Mouse (Mus musculus) midbrain, postnatal 0 days (tissue): ENCODE results near the gene Ddx60. TPM values are rescaled to one million over a fixed set of nuclear protein-coding genes. Genes with fewer than 3 reads are reported as not detected.

Source experiments
- ATAC-seq: fragments of 200-750 bp; cut with Nextera tagmentation; 2 replicates; pipeline ENCODE4 v1.8.0; 2017; ENCODE audit warnings: moderate number of reproducible peaks, mild to moderate bottlenecking, moderate TSS enrichment, moderate library complexity; ENCODE audit not compliant: low FRiP score
- DNase-seq: peaks from one replicate; pipeline ENCODE4 v3.0.0-alpha.2; 2015; ENCODE audit warnings: low spot score
- H3K27ac ChIP-seq: fragments of 300-500 bp; sonication (generic); 2 replicates; pipeline ENCODE4 v1.5.1; 2014; ENCODE audit warnings: low read depth, mild to moderate bottlenecking, low read length, mixed read lengths
- H3K27me3 ChIP-seq: fragments of 300-500 bp; sonication (generic); 2 replicates; pipeline ENCODE4 v1.6.1; 2014; ENCODE audit warnings: low read length, control low read depth, mixed read lengths; ENCODE audit not compliant: insufficient read depth
- H3K36me3 ChIP-seq: fragments of 300-500 bp; sonication (generic); 2 replicates; pipeline ENCODE4 v1.6.1; 2014; ENCODE audit warnings: low read length, control low read depth, mixed read lengths; ENCODE audit not compliant: insufficient read depth
- H3K4me1 ChIP-seq: fragments of 300-500 bp; sonication (generic); 2 replicates; pipeline ENCODE4 v1.6.1; 2014; ENCODE audit warnings: mild to moderate bottlenecking, control low read depth, antibody characterized with exemption, low read length, mixed read lengths; ENCODE audit not compliant: insufficient read depth
- H3K4me2 ChIP-seq: fragments of 300-500 bp; sonication (generic); 2 replicates; pipeline ENCODE4 v1.6.1; 2014; ENCODE audit warnings: low read depth, mild to moderate bottlenecking, low read length, mixed read lengths; ENCODE audit not compliant: poor library complexity, severe bottlenecking
- H3K4me3 ChIP-seq: fragments of 300-500 bp; sonication (generic); 2 replicates; pipeline ENCODE4 v1.5.1; 2014; ENCODE audit warnings: low read depth, mild to moderate bottlenecking, low read length, moderate library complexity
- H3K9ac ChIP-seq: fragments of 300-500 bp; sonication (generic); replicated peaks from 2 replicates; pipeline ENCODE4 v1.6.1; 2014; ENCODE audit warnings: mild to moderate bottlenecking, low read length, moderate library complexity, mixed read lengths; ENCODE audit not compliant: poor library complexity, severe bottlenecking
- H3K9me3 ChIP-seq: fragments of 300-500 bp; sonication (generic); 2 replicates; pipeline ENCODE4 v1.6.1; 2016; ENCODE audit warnings: low read length, control low read depth
- CTCF ChIP-seq: IDR thresholded peaks from 2 replicates; pipeline ENCODE4 v1.5.1; 2016; ENCODE audit warnings: antibody characterized with exemption, mild to moderate bottlenecking
- WGBS: fragments of 180-500 bp; shearing (Covaris S2); extraction: QIAGEN DNeasy Blood & Tissue Kit; methylation state at CpG from one replicate; pipeline ENCODE4 v1.1.7; 2014; 5-methylcytosine and 5-hydroxymethylcytosine counted together
- polyA plus RNA-seq: library from polyadenylated mRNA; unstranded; fragments of >200 nt; fragmentation: Nextera tagmentation; extraction: Ambion mirVana; gene quantifications from 2 replicates; pipeline ENCODE4 v1.2.1, GENCODE M21; 2015
- total RNA-seq: library from RNA; depleted of rRNA; stranded (reverse); fragments of >200 nt; gene quantifications from 2 replicates; pipeline ENCODE4 v1.2.3, GENCODE M21; 2014

Gene Ddx60
- total and polyA plus RNA-seq, 2 experiments from 2014 or later, result 0.11 to 0.60 TPM

GRCm38 (mm10) chr8:61908303-61909215, 19.3 kb upstream of the Ddx60 start:
- no peaks in the 10 kb centered on the region for H3K9me3 ChIP-seq
- no peak for TF ChIP-seq CTCF
- no peak overlapping the region for H3K4me2 ChIP-seq
- DNase-seq, result peak; percentile 24
- H3K4me3 ChIP-seq, result no peak overlapping the region
- H3K27me3 ChIP-seq, result no peaks in the 10 kb centered on the region
- WGBS, result 70% methylated on average over 13 of the region's 13 CpGs
- no peaks in the 10 kb centered on the region for H3K4me1 ChIP-seq
- H3K36me3 ChIP-seq, result no peaks in the 10 kb centered on the region
- H3K27ac ChIP-seq, result no peak overlapping the region
- no peak overlapping the region for H3K9ac ChIP-seq
- no peak for ATAC-seq

- no peak for DNase-seq
- no peak for ATAC-seq
- WGBS, result 84% methylated on average over 3 of the region's 3 CpGs
- no peak overlapping the region for H3K4me3 ChIP-seq
- no peak for TF ChIP-seq CTCF
- no peak overlapping the region for H3K4me2 ChIP-seq
- no peaks in the 10 kb centered on the region for H3K36me3 ChIP-seq
- no peaks in the 10 kb centered on the region for H3K9me3 ChIP-seq
- no peaks in the 10 kb centered on the region for H3K4me1 ChIP-seq
- no peak overlapping the region for H3K9ac ChIP-seq
- H3K27me3 ChIP-seq, result no peaks in the 10 kb centered on the region
- no peak overlapping the region for H3K27ac ChIP-seq
These were observed 18.6 kb upstream of the Ddx60 start for GRCm38 (mm10) chr8:61909313-61909712.

GRCm38 (mm10) chr8:61912817-61913216, 15.1 kb upstream of the Ddx60 start:
- WGBS, result 92% methylated on average over 5 of the region's 5 CpGs
- DNase-seq (no peak), ATAC-seq (no peak)
- no peak overlapping the region for H3K4me3 ChIP-seq
- no peaks in the 10 kb centered on the region for H3K4me1 ChIP-seq
- TF ChIP-seq CTCF, result no peak
- no peak overlapping the region for H3K4me2 ChIP-seq
- no peaks in the 10 kb centered on the region for H3K9me3 ChIP-seq
- H3K9ac ChIP-seq, result no peak overlapping the region
- H3K27me3 ChIP-seq, result no peaks in the 10 kb centered on the region
- no peaks in the 10 kb centered on the region for H3K36me3 ChIP-seq
- no peak overlapping the region for H3K27ac ChIP-seq

GRCm38 (mm10) chr8:61913957-61914356, 13.9 kb upstream of the Ddx60 start:
- 87% methylated on average over 9 of the region's 9 CpGs for WGBS
- no peak for TF ChIP-seq CTCF
- DNase-seq (no peak), ATAC-seq (no peak)
- Histone ChIP-seq H3K4me1 (no peaks in the 10 kb centered on the region), H3K36me3 (no peaks in the 10 kb centered on the region), H3K4me3 (no peak overlapping the region), H3K9ac (no peak overlapping the region), H3K9me3 (no peaks in the 10 kb centered on the region), H3K27me3 (no peaks in the 10 kb centered on the region), H3K27ac (no peak overlapping the region), H3K4me2 (no peak overlapping the region)

- H3K9me3 ChIP-seq, result no peaks in the 10 kb centered on the region
- no peak for ATAC-seq
- H3K27me3 ChIP-seq, result no peaks in the 10 kb centered on the region
- no peaks in the 10 kb centered on the region for H3K4me1 ChIP-seq
- no peak for DNase-seq
- no peaks in the 10 kb centered on the region for H3K36me3 ChIP-seq
- WGBS, result 73% methylated on average over 4 of the region's 4 CpGs
- H3K9ac ChIP-seq, result no peak overlapping the region
- TF ChIP-seq CTCF, result no peak
- H3K4me2 ChIP-seq, result no peak overlapping the region
- H3K4me3 ChIP-seq, result no peak overlapping the region
- H3K27ac ChIP-seq, result no peak overlapping the region
These were observed 10.6 kb upstream of the Ddx60 start for GRCm38 (mm10) chr8:61917287-61917686.

- WGBS, result 89% methylated on average over 2 of the region's 2 CpGs
These were observed 8.6 kb upstream of the Ddx60 start for GRCm38 (mm10) chr8:61919145-61919788.

More at GRCm38 (mm10) chr8:61919145-61919788, 8.6 kb upstream of the Ddx60 start:
- H3K27ac ChIP-seq, result no peak overlapping the region
- ATAC-seq (no peak), DNase-seq (no peak)
- no peaks in the 10 kb centered on the region for H3K9me3 ChIP-seq
- TF ChIP-seq CTCF, result no peak
- H3K4me2 ChIP-seq, result no peak overlapping the region
- H3K9ac ChIP-seq, result no peak overlapping the region
- no peaks in the 10 kb centered on the region for H3K36me3 ChIP-seq
- H3K27me3 ChIP-seq, result no peaks in the 10 kb centered on the region
- H3K4me3 ChIP-seq, result no peak overlapping the region
- H3K4me1 ChIP-seq, result no peaks in the 10 kb centered on the region
